Mouse (Mus musculus) activated CD4-positive, CD25-positive, alpha-beta regulatory T cell, adult 9 weeks (primary cell): Measurements from ENCODE around the gene Sox2. TPM values are rescaled to one million over a fixed set of nuclear protein-coding genes. Genes with fewer than 3 reads are reported as not detected.

ENCODE experiments used
- polyA plus RNA-seq: library from polyadenylated mRNA; unstranded; fragments of 100-300 nt; shearing (Covaris generic); gene quantifications from one replicate; pipeline ENCODE4 v1.2.1, GENCODE M21; 2017

Gene Sox2
- not detected for polyA plus RNA-seq

DNA sequence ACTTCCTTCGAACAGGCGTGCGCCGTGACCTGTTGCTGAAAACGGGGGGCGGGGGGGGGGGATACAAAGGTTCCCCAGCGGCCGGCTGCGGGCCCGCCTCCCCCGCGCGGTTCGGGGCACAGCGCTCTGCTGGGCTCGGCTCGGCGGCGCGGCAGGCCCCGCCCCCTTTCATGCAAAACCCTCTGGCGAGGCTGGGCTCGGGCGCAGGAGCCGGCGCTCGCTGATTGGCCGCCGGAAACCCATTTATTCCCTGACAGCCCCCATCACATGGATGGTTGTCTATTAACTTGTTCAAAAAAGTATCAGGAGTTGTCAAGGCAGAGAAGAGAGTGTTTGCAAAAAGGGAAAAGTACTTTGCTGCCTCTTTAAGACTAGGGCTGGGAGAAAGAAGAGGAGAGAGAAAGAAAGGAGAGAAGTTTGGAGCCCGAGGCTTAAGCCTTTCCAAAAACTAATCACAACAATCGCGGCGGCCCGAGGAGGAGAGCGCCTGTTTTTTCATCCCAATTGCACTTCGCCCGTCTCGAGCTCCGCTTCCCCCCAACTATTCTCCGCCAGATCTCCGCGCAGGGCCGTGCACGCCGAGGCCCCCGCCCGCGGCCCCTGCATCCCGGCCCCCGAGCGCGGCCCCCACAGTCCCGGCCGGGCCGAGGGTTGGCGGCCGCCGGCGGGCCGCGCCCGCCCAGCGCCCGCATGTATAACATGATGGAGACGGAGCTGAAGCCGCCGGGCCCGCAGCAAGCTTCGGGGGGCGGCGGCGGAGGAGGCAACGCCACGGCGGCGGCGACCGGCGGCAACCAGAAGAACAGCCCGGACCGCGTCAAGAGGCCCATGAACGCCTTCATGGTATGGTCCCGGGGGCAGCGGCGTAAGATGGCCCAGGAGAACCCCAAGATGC lies at the start of gene Sox2:
TSS of gene Sox2 (plus strand) at position 680 of the 895 bp plus-strand sequence.

